Mouse (Mus musculus) megakaryocyte progenitor cell, adult 5-6 weeks (primary cell): ENCODE measurements around the gene Cfap43. TPM values are rescaled to one million over a fixed set of nuclear protein-coding genes. Genes with fewer than 3 reads are reported as not detected.
A peak's percentile ranks its signal among the peaks of the same experiment; 100 is the strongest.
"Not testable (repeated sequence)": the region's sequence is repeated elsewhere in the genome, so short reads cannot be mapped to it uniquely, and the experiment has no call there.

Source experiments
- ATAC-seq: replicated peaks from 2 replicates; pipeline ENCODE4 v1.8.0; 2016; ENCODE audit warnings: mild to moderate bottlenecking, moderate TSS enrichment, inconsistent platforms; ENCODE audit not compliant: poor library complexity
- total RNA-seq, 2 experiments: library from RNA; stranded (forward) in 1 of 2; stranded (reverse) in 1 of 2; fragments of 157-497, 149-512 nt in 1 of 2; fragments of 200-1000 nt in 1 of 2; gene quantifications; 2 replicates each; pipeline versions ENCODE4 v1.2.3 to v1.2.4; 2015 to 2017

Cfap43 gene
- total RNA-seq, 2 experiments from 2014 or later: not detected

DNA sequence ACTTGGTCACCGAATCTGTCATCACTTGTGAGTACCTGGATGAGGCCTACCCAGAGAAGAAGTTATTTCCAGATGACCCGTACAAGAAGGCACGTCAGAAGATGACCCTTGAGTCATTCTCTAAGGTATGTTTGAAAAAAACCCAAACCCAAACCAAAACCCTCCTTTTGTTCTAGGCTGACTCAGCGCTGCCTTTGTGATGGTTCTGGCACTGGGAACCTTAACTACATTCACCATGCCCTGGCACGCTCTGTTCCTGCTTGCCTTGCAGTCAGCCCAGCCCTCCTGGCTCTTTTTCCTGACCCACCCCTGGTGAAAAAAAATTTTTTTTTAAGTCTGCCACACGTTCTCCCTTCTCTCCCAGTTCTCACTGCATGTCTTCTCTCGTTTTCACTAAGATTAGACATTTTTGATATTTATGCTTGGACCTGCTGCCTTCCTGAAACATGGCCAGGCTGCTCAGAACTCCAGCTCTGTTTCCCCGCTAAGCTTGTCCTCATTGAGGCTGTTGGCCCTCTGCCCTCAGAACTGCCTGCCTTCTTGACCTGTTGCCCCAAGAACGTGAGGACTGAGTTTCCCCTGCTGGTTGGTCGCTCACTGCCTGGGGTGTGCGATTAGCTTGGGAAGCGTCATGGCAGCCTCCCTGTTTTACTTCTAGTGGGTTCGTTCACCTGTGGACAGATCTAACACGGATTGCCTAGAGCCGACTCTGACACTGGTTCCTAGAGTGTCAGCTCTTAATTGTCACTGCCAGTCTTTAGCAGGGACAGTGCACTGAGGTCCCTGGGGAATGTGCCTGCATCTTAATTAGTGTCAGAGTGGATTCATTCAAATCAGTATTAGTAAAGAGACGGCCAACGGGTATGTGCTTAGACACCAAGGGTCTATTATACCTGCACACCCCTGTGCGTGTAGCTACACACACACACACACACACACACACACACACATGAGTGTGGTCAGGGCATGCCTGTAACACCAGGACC is 60.8 kb downstream of the Cfap43 start:
- ATAC-seq: no peak

DNA sequence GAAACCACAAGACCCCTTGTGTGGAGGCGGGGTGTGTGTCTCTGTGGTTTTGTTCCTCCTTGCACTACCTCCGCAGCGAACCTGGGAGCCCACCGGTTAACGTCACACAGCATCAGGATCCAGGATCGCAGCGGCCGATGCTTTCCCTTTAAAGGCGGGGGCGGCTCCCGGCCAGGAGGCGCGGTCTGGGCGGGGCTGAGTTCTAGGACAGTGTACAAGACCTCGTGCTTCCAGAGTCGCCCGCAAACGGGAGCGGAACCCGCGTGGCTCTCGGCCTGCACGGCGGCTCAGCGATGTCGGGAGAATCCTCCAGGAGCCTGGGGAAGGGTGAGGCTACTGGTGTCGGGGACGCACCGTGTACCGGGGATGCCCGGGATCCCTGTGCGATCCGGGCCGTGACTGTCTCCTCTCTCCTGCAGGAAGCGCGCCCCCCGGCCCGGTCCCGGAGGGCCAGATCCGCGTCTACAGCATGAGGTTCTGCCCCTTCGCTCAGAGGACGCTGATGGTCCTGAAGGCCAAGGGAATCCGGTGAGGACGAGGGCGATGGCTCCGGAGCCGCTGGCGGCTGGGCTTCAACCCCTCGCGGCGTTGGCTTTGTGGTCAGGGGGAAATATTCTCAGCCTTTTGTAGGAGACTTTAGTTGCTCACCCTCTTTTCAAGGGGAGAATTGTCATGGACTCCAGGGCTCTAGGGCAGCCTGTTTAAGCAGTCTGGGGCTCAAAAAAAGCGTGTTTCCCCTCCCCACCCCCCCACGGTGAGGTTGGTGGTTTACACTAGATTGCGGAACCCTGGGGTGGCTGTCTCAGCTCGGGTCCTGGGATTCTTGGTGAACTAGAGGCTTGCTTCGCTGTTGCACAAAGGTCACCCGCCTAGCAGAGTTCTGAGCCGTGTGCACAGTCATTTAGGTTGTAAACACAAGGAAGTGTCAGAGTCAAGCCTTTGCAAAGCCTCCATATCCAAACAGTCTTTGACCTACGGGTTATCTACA is 64.0 kb downstream of the Cfap43 start, which contains the start of gene Gsto1:
Gene Gsto1 (plus strand): TSS at position 175 of the 988 bp plus-strand sequence.
- peak; percentile 89 for ATAC-seq

DNA sequence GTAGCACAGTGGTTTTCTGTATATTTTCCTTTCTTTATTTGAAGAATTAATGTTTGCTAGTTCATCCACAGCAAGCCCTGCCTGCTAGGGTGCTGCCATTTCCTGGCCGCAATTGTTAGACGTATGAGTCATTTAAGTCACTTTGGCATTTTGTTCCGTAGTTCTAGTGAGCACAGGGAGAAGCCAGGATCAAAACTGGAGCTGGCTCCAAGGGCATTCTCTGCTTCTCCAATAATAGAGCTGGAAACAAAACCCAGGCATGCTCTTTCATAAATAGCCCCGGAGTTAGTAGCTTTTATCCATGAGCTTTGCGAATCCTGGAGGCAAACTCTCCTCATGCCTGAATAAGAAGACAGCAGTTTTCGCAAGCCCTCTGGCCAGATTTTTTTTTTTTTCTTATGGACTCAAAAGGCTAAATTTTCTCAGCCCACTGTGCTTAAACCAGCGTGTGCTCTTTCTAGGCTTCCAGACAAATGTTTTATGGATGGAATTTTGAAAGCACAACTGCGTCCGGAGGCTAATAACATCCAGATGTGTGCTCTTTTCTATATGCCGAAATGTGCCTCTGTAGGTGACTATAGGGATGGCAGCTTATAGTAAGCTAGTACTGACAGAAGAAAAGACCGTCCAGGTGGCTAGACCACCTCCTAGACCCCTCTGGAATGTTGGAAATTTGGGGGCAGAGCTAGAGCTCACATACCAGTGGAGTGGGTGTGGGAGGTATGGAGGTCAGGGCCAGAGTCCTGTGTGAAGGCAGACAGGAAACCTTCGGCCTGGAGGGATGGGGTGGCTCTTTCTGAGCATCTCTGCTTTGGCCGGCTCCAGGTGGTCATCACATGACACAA is 64.9 kb downstream of the Cfap43 start:
- ATAC-seq: peak; percentile 35

DNA sequence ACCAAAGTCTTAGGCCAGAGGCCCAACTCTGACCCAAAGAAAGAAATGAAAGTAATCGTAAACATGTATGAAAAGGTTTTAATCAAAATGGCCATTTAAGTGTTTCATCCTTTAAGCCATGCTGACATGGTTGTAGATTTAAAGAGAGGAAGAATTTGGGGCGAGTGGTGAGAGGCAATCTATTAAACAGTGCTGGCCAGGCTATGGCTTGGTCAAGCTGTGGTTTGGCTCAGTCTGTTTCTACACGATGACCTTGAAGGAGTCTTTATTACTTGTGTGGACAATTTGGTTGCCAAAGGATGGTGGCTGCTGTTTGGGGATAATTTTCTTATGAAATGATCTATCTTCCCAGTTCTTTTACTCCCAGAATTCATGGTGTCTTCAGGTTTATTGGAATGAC is 66.0 kb downstream of the Cfap43 start:
- ATAC-seq: no peak

DNA sequence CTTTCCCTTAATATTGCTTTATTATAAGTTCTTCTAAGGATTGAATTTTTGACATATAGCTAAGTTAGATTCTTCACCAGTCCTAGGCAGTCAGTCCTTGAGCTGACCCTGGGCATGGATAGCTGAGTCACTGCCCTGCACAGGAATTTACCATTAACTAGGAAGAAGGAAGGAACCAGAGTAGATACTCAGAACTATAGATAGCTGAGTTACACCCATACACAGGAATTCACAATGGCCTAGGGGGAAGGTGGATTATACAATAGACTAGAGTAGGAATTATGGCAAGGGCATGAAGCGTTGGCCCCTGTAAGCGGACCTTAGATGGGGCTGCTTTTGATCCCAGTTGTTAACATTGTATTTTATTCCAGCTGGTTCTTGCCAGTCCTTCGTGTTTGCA is 67.0 kb downstream of the Cfap43 start:
- not testable (repeated sequence) for ATAC-seq

- no peak for ATAC-seq
These were observed 69.4 kb downstream of the Cfap43 start for GRCm38 (mm10) chr19:47849735-47850134.

DNA sequence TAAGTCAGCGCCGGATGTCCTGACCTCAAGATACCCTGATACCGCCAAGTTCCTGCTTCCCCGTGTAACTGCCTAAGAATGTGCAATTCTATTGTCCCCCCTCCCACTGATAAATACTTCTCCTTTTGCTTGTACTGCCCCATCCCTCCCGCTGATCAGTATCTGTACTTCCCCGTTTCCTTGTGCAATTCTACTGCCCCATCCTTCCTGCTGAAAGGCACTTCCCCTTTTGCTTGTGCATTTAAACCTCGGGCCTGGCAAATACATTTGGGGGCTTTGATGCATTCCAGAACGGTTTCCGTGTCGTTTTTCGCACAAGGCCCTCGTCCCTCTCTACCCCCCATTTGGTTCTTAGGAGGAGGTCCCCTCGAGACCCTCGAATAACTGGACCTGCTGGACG is 77.9 kb downstream of the Cfap43 start:
- ATAC-seq: not testable (repeated sequence)

GRCm38 (mm10) chr19:47837527-47837901 is 81.6 kb downstream of the Cfap43 start:
- peak; percentile 14; the same call in 1 of the 2 replicates for ATAC-seq

- peak; percentile 99 for ATAC-seq
These were observed 82.2 kb downstream of the Cfap43 start for GRCm38 (mm10) chr19:47836701-47837526.

GRCm38 (mm10) chr19:47835776-47836175 is 83.3 kb downstream of the Cfap43 start:
- ATAC-seq: no peak

GRCm38 (mm10) chr19:47834614-47835013 is 84.5 kb downstream of the Cfap43 start:
- no peak for ATAC-seq

GRCm38 (mm10) chr19:47832316-47832715 is 86.8 kb downstream of the Cfap43 start:
- ATAC-seq: no peak

- no peak for ATAC-seq
These were observed 88.0 kb downstream of the Cfap43 start for GRCm38 (mm10) chr19:47831111-47831510.

- no peak for ATAC-seq
These were observed 89.1 kb downstream of the Cfap43 start for GRCm38 (mm10) chr19:47829913-47830450.

DNA sequence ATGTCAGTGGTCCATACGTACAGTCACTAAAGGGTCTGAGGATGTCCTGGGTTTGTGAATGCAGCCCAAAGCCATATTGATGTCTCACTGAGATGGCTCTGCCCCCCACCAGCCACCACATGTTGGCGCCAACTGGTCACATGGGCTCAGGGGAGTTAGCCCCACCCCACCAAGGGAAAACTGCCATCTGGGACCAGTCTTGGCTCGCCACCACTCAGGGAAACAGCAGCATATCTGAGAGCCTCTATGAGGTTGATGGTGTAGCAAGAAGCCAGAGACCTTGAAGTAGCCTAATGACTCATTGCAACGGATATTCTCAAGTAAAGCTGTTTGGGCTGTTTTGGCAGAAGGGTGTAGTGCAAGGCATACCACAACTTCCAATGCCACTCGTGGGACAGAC is 95.1 kb downstream of the Cfap43 start:
- ATAC-seq: no peak

DNA sequence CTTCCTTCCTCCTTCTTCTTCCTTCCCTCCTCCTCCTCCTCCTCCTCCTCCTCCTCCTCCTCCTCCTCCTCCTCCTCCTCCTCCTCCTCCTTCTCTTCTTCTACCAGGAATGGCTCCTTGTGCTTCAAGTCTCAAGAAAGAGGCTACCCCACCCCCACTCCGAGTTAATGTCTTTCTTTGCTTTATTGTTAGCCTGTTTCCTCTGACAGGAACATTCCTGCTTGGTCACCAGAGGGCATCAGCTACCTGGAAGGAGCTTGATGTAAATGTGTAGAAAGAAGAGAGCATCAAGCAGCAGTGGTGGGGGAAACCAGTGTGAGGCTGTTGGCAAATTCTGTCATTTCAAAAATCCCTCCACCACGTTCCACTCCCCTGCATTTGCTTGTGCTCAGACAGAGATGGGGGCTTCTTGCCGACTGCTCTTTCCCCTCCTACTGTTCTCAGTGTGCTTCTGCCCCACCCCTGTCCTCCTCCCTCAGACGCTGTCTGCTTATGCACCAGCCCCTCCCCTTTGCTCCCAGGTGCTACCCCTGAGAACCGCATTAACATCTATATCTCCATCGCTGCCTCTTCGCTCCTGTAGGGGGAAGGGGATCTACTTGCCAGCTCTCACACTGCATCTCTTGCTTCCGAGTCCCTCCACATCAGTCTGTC is 96.8 kb downstream of the Cfap43 start:
- no peak for ATAC-seq

DNA sequence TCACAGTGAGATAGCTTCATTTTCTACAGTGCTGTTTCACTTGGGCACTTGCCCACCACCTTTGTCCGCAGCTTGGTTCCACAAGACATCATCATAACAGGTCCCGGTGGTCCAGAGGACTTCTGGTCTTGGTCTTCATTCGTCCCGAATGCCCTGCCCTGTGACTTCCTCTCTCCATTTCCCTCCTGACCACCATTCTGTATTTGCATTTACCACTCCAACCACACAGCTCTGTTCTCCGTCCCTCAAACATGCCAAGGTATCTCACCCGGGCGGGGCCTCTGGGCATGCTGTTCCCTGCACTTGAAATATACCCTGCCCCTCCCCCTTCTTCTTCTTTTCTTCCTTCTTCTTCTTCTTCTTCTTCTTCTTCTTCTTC is 97.6 kb downstream of the Cfap43 start:
- ATAC-seq: peak; percentile 69

DNA sequence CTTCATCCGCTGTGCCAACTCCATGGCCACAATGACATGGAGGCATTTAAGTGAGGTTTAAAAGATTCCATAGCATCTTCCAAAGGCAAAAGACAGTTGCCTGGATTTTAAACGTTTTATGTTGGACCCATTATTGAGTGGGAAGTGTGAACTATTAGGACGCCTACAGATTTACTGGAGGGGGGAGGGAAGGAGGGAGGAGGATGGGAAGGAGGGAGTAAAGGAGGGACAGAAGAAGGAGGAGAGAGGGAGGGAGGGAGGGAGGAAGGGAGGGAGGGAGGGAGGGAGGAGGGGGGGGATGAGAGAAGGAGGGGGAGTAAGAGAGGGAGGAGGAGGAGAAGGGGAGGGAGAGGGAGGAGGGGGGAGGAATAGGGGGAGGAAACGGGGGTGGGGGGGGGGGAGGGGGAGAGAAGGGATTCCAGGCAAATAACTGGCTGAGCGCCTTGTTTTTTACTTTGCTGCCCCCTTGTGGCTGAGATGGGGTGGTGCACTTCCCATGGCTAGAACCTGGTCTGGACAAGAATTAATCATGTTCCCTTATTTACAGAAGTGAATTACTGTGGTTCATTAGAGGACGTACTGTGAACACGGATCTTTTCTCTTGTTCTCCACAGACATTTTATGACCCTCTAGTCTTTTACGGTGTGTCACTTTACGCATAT is 98.1 kb downstream of the Cfap43 start:
- ATAC-seq: peak; percentile 92
